Mouse (Mus musculus) gastrocnemius, postnatal 36 days (tissue): ENCODE results near the gene Rims3. TPM values are rescaled to one million over a fixed set of nuclear protein-coding genes. Genes with fewer than 3 reads are reported as not detected.

Source experiments
- DNase-seq, 2 experiments: peaks; one replicate each; pipeline ENCODE4 v3.0.0; 2022
- intact Hi-C: fragments of 180-260 bp; cut with DNase I; formaldehyde crosslinking; loops from one replicate; pipeline ENCODE4 v1.15.1; 2025
- total RNA-seq, 2 experiments: library from RNA; stranded (reverse); gene quantifications; 2 replicates each; pipeline ENCODE4 v1.2.3; 2021

Gene Rims3
- total RNA-seq, 2 experiments from 2014 or later: 0.05 TPM; not detected in 1

DNA sequence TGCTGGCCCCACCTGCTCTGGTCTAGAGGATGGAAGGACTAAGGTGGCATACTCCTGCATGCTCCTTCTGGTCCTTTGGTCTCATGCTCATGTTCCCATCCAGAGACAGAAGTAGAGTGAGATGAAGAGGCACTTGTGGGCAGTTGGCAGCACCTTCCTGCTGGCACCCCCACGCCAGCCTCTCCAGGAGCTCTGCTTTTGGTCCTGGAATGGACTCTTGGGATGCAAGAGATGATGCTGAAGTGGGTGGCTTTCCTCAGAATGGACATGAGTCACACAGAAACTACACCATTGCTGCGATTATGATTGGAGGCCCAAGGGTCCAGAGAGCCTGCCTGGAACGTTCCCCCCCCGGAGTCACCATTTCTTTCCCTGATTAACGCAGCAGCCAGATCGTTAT lies 5.7 kb upstream of the Rims3 start:
- intact Hi-C loops: no loop called here
- no peak for DNase-seq

DNA sequence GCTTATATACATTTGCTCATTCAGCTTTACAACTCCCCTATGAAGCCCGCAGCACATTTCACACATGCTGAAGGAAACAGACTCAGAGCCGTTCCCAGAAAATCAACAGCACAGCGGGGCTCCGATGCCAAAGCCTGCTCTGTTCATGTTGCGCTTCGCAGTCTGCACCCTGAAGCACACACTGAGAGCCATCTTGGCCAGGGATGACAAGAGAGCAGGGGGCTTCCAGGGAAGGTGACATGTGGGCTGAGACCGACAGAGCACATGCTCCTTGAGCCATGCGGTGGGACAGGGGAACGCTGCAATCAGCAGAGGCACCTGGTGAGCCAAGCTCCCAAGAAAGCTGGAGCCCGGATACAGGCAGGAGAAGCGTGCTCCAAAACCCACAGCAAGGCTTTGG lies 5.2 kb upstream of the Rims3 start:
- intact Hi-C loops: no loop called here

DNA sequence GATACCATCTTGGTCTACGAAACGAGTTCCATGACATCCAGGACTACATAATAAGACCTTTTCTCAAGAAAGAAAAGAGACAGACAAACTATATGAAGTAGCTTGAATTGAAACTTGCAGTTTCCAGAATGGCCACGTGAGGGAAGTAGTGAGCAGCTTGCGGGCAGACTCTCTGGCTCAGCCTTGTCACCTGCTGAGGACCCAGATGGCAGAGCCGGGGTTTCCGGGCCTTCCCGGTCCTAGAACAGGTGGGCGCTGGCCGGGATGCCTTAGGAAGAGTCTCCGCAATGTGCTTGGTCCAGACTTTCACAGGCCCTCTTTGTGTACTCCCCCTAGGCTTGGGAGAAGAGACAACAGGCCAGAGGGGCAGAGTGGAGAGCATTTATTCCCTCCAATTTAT lies 3.7 kb upstream of the Rims3 start:
- intact Hi-C loops: loop anchor here (5.0 kb wide), 2 partner anchors 36 to 61 kb away; no protein-coding TSS in a partner anchor
- DNase-seq: peak in 1 of 2 experiments; percentile 15

More for the DNA sequence above, 5.2 kb upstream of the Rims3 start:
- DNase-seq: no peak

DNA sequence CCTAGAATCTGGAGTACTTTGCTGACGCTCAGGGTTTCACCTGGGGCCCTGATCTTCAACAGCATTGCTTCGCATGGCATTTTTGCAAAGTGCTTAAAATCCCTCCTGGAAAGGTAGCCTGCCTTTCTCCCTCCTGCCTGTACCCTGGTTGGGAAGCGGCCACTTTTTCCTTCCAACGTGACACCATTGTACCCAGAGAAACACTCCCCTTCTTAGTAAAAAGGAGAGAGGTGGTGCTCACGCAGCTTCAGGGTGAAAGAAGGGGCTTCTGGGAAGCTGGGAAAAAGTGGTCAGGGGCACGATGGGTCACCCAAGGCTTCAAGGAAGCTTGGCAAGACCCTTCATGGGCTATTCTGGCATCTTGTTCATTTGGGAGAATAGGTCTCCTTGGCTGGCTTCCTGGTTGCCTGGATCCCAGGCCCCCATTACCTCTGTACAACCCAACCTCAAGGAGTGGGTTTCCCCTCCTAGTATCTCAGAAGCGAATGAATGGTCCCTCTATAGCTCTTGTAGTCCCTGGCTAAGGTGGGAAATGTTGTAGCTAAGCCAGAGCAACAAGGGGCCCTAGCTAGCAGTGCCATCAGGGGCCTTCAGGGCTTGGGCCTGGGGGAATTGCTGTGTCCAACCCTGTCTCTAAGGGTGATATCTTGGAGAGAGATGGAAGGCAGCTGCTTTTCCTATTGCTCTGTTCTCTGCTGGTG lies 894 bp downstream of the Rims3 start:
- intact Hi-C loops: no loop called here
- no peak for DNase-seq

DNA sequence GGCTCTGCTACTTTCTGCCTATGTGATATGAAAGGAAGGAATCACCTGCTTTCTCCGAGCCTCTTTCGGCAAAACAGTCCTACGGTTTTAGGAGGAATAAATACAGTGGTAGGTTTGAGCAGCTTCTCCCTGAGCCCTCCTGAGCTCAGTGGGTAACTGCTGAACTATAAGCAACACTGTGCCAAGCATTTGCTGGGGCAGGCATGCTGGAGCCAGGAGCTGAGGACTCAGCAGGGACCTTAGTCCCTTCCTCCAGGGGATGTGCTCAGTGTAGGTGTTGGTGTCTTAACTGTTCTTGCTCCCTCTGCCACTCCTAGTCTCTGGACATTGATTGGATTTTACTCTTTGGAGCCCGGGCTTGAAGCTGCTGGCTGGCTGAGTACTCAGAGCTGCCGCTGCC lies 1.8 kb downstream of the Rims3 start:
- intact Hi-C loops: no loop called here

GRCm38 (mm10) chr4:120859865-120860264 lies 5.2 kb downstream of the Rims3 start:
- intact Hi-C loops: no loop called here

More for the DNA sequence above, 1.8 kb downstream of the Rims3 start:
- no peak for DNase-seq

GRCm38 (mm10) chr4:120866211-120866610 lies 11.6 kb downstream of the Rims3 start:
- no peak for DNase-seq
- intact Hi-C loops: no loop called here

More at GRCm38 (mm10) chr4:120859865-120860264, 5.2 kb downstream of the Rims3 start:
- no peak for DNase-seq

DNA sequence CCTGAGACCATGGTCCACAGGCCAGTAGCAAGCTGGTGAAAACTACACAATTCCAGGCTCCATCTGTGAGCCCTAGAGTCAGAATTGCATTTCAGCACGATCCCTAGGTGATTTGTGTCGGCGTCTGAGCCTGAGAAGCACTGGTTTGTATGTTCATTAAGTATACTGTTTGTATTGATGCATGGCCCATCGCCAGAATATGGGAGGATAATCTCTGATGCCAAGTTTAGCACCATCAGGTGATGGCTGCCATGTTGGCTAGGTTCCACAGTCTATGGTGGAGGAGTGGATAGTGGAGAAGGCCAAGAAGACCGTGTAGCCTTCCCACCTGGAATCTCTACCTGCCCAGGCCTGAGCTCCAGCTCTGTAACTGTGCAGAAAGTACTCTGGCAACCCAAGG lies 13.6 kb downstream of the Rims3 start:
- DNase-seq: no peak
- intact Hi-C loops: no loop called here

GRCm38 (mm10) chr4:120868988-120869387 lies 14.4 kb downstream of the Rims3 start:
- intact Hi-C loops: no loop called here
- DNase-seq: no peak

- intact Hi-C loops: no loop called here
- no peak for DNase-seq
Measured at GRCm38 (mm10) chr4:120870262-120870748, 15.7 kb downstream of the Rims3 start.

DNA sequence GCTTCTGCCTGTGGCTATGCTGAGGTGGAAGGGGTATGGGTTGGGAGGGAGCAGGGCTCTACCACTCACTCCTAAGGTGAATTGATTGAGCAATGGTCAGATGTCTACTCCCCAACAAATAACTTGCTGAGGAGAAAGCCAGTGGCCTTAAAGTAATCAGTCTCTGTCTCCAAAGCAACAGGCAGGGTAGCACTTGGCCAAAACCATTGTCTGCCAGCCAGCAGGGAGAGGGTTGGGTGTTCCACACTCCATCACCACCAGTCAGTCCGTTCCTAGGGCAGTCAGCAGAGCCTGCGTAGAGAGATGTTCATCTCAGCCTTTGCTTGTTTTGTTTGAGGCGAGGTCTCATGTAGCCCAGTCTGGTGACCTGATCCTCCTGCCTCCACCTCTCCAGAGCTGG lies 21.3 kb downstream of the Rims3 start:
- DNase-seq: no peak

DNA sequence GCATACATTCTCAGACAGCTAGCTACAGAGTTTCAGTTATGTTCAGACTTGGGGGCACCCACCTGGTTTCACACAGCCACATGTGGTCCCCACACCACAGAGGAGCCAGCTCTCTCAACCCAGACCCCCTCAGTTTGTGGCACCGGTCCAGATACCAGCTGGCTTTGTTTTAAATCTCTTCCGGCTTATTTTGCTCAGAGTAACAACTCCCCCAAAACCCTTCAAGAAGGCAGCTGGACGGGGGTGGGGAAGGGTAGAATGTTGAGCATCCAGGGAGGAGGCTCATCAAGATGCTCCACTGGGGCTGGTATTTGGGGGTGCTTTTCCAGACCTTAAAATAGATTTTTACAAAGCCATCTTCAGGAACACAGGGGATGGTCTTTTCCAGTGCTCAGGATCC lies 24.1 kb downstream of the Rims3 start:
- no peak for DNase-seq
- intact Hi-C loops: no loop called here

More for the DNA sequence above, 21.3 kb downstream of the Rims3 start:
- intact Hi-C loops: no loop called here

DNA sequence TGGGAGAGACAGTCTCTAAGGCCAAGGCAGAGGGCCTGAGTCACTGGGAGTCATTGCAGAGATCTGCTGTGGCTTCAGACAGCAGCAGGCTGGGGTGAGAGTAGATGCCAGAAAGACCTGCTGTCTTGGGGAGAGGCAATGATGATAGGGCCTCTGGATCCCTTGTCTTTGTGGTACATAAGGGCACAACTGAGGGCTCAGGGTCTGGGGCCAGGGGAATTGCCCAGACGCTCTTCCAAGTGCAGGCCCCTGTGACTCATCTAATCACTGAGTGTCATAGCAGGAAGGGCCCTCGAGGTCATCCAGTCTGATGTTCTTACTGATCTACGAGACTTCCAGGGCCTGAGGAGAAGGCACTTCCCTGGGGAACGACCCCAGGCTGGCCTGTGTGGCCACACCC lies 24.8 kb downstream of the Rims3 start:
- DNase-seq: no peak
- intact Hi-C loops: no loop called here

GRCm38 (mm10) chr4:120880731-120881432 lies 26.3 kb downstream of the Rims3 start:
- intact Hi-C loops: loop anchor here (10.0 kb wide), 2 partner anchors 126 to 296 kb away; partner anchors contain the start of gene Gm8439
- DNase-seq: no peak

DNA sequence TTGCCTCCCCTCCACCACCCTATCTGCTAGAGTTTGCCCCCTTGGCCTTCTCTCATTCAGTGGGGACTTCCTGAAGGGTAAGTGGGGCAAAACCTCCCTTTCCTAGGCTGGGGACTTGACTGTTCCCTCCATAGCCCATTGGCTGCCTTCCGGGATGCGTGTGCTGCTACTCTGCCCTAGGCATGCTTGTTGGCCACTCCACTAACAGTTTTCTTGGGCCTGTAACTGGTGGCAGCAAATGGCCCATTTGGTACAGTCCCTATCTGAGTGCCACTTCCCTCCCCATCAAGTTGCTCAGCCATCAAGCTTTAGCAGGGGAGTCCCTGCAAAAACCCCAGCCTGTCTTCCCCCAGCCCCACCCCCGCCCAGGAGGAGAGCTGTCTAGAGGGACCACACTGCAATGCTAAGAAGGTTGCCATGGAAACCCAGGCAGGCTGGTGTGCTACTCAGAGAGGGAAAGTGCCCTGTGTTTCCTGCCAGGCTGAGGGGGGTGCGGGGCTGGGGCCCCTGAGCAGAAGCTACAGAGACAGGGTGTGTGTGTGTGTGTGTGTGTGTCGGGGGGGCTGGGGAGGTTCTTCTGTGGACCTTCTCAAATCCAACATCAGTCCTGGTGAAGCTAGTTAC lies 27.5 kb downstream of the Rims3 start:
- intact Hi-C loops: loop anchor here (10.0 kb wide), 2 partner anchors 127 to 297 kb away; partner anchors contain the start of gene Gm8439
- no peak for DNase-seq

- DNase-seq: no peak
- intact Hi-C loops: loop anchor here (5.0 to 10.0 kb wide), 4 partner anchors 33 to 301 kb away; partner anchors contain the start of genes Gm8439 and Rims3
Measured at GRCm38 (mm10) chr4:120885208-120886120, 30.8 kb downstream of the Rims3 start.

GRCm38 (mm10) chr4:120886131-120886530 lies 31.5 kb downstream of the Rims3 start:
- no peak for DNase-seq
- intact Hi-C loops: loop anchor here (5.0 to 10.0 kb wide), 4 partner anchors 34 to 301 kb away; partner anchors contain the start of genes Gm8439 and Rims3

- intact Hi-C loops: loop anchor here (5.0 to 10.0 kb wide), 4 partner anchors 35 to 302 kb away; partner anchors contain the start of genes Gm8439 and Rims3
- no peak for DNase-seq
Measured at GRCm38 (mm10) chr4:120886811-120887210, 32.2 kb downstream of the Rims3 start.

- intact Hi-C loops: loop anchor here (5.0 to 10.0 kb wide), 4 partner anchors 35 to 303 kb away; partner anchors contain the start of genes Gm8439 and Rims3
- no peak for DNase-seq
Measured at GRCm38 (mm10) chr4:120887381-120888112, 32.9 kb downstream of the Rims3 start.
